Mouse (Mus musculus) hindbrain, embryonic 11.5 days (tissue): ENCODE results near the gene Prr5l. TPM values are rescaled to one million over a fixed set of nuclear protein-coding genes. Genes with fewer than 3 reads are reported as not detected.

Source experiments
- ATAC-seq: fragments of 200-750 bp; cut with Nextera tagmentation; 2 replicates; pipeline ENCODE4 v1.8.0; 2017; ENCODE audit warnings: mild to moderate bottlenecking, moderate TSS enrichment, moderate library complexity; ENCODE audit not compliant: low FRiP score
- DNase-seq: peaks from one replicate; pipeline ENCODE4 v3.0.0-alpha.2; 2015; ENCODE audit warnings: low spot score
- H3K27ac ChIP-seq: fragments of 300-500 bp; sonication (generic); 2 replicates; pipeline ENCODE4 v1.5.1; 2014; ENCODE audit warnings: mild to moderate bottlenecking, low read depth, low read length
- H3K27me3 ChIP-seq: fragments of 300-500 bp; sonication (generic); 2 replicates; pipeline ENCODE4 v1.6.1; 2014; ENCODE audit warnings: mild to moderate bottlenecking, low read length, moderate library complexity, mixed read lengths; ENCODE audit not compliant: control insufficient read depth, insufficient read depth
- H3K36me3 ChIP-seq: fragments of 300-500 bp; sonication (generic); 2 replicates; pipeline ENCODE4 v1.6.1; 2014; ENCODE audit warnings: mild to moderate bottlenecking, low read length, moderate library complexity, mixed read lengths; ENCODE audit not compliant: control insufficient read depth, insufficient read depth
- H3K4me1 ChIP-seq: fragments of 300-500 bp; sonication (generic); replicated peaks from 2 replicates; pipeline ENCODE4 v1.6.1; 2014; ENCODE audit warnings: low read length, mixed read lengths; ENCODE audit not compliant: control insufficient read depth, insufficient read depth
- H3K4me2 ChIP-seq: fragments of 300-500 bp; sonication (generic); replicated peaks from 2 replicates; pipeline ENCODE4 v1.6.1; 2014; ENCODE audit warnings: mild to moderate bottlenecking, low read depth, low read length
- H3K4me3 ChIP-seq: fragments of 300-500 bp; sonication (generic); 2 replicates; pipeline ENCODE4 v1.5.1; 2014; ENCODE audit warnings: low read depth, low read length
- H3K9ac ChIP-seq: fragments of 300-500 bp; sonication (generic); 2 replicates; pipeline ENCODE4 v1.6.1; 2014; ENCODE audit warnings: low read depth, low read length
- H3K9me3 ChIP-seq: fragments of 300-500 bp; sonication (generic); 2 replicates; pipeline ENCODE4 v1.6.1; 2016; ENCODE audit warnings: low read length; ENCODE audit not compliant: control insufficient read depth
- whole genome bisulfite sequencing: fragments of 180-500 bp; shearing (Covaris S2); extraction: QIAGEN DNeasy Blood & Tissue Kit; methylation state at CpG from one replicate; pipeline ENCODE4 v1.1.7; 2014; 5-methylcytosine and 5-hydroxymethylcytosine counted together
- polyA plus RNA-seq: library from polyadenylated mRNA; unstranded; fragments of >200 nt; fragmentation: Nextera tagmentation; extraction: Ambion mirVana; gene quantifications from 2 replicates; pipeline ENCODE4 v1.2.1, GENCODE M21; 2014

Gene Prr5l
- polyA plus RNA-seq, 1 experiment from 2014 or later = 13.2 TPM

DNA sequence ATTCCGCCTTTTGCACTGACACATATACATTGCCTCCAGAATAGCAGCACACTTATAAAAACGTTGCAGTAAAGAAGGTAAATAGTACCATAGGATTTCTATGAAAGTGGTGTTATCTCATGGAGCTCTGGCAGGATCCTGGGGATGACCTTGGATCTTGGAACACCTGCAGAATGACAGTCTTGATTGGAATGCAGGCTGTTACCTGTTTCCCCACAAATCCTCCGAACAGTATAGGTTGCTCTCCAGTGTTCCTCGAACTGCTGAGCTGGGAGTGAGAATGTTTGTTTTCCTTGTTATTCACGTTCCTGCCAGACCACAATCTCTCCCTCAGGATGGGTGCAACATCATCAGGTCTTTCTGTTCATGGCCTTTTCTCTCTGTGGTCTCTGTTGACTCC is 75.1 kb downstream of the Prr5l start:
- H3K27me3 ChIP-seq = no peaks in the 10 kb centered on the region
- DNase-seq (no peak), ATAC-seq (no peak)
- no peaks in the 10 kb centered on the region for H3K9me3 ChIP-seq
- no peaks in the 10 kb centered on the region for H3K4me1 ChIP-seq
- H3K27ac ChIP-seq = no peak overlapping the region
- no peak overlapping the region for H3K4me3 ChIP-seq
- no peak overlapping the region for H3K9ac ChIP-seq
- no peaks in the 10 kb centered on the region for H3K36me3 ChIP-seq
- 79% methylated on average over 5 of the region's 5 CpGs for WGBS
- H3K4me2 ChIP-seq = no peak overlapping the region

DNA sequence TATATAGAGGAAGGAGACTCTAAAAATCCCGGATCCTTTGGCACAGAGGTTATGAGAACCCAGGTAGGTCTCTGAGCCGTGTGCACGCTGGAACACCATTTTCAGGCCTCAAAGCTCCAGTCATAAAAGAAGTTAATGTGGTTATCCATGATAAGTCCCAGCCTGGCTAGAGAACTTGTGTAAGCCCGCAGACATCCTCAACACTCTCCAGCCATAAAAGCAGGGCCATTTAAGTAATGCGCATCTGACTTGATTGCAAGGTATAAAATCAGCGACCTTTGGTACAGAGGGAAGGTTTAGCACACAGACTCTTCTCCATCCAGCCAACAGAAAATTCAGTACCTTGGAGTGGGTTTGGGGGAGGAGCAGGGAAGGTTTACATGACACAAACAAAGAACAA is 80.6 kb downstream of the Prr5l start:
- Histone ChIP-seq H3K27me3 (no peaks in the 10 kb centered on the region; the same call in 1 of the 2 replicates), H3K27ac (no peak overlapping the region), H3K4me1 (no peaks in the 10 kb centered on the region), H3K9me3 (no peaks in the 10 kb centered on the region), H3K36me3 (no peaks in the 10 kb centered on the region), H3K4me3 (no peak overlapping the region), H3K9ac (no peak overlapping the region), H3K4me2 (no peak overlapping the region)
- no peak for DNase-seq
- ATAC-seq = no peak
- 93% methylated on average over 6 of the region's 6 CpGs for WGBS

DNA sequence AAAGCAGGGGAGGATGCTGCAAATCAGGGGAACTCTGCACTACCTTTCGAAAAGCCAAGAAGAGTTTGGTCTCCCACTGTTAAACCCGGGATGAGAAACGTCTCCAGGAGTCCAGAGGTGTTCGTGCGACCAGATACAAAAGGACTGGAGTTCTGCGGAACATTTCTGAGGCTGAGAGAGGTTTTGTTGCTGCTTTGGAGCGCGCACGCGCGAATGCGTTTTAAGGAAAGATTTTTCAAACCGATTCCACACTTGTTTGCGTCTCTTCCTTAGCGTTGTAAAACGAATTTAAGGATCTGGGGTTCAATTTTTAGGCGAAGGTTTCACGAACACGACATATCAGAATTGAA is 85.0 kb downstream of the Prr5l start:
- no peaks in the 10 kb centered on the region for H3K36me3 ChIP-seq
- no peak overlapping the region for H3K27ac ChIP-seq
- H3K4me3 ChIP-seq = peak overlapping the region; percentile 54
- ATAC-seq (no peak), DNase-seq (peak; percentile 69)
- H3K4me2 ChIP-seq = peak overlapping the region; percentile 92
- H3K27me3 ChIP-seq = no peaks in the 10 kb centered on the region; the same call in none of the 2 replicates
- under 1% methylated on average over 19 of the region's 19 CpGs for WGBS
- no peaks in the 10 kb centered on the region for H3K4me1 ChIP-seq
- H3K9ac ChIP-seq = peak overlapping the region; percentile 74
- no peaks in the 10 kb centered on the region for H3K9me3 ChIP-seq

DNA sequence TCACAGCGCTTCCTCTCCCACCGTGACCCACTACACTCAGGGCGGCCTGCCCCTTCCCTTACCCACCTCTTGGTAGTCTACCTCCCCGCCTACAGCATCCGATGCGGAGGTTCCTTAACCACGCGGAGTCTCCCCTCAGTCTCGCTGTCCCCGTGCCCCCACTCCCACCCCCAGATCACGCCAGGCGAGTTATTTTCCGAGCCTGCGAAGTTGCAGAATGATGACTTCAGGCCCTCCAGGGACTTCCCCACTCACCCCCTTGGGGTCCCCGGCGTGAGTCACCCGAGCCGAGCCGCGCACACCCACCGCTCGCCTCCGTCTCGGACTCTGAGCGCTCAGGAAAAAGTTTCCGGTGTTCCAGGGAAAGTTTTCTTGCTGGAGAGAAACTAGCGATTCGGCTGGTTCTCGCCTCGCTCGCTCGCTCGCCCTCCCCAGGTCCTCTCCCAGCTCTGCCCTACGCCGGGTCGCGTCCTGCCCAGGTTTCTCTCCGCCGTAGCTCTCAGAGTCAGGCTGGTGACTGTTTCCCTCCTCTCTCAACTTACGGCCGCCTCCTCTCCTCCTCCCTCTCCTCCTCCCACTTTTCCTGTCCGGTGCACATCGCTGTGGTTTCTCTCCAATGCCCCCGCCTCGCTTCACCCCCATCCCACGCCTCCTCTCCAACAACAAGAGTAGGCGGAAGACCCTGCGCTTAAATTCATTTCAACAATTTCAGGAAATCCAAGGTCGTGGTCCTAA is 85.5 kb downstream of the Prr5l start:
- peak; percentile 71 for ATAC-seq
- peak overlapping the region; percentile 24; the same call in 1 of the 2 replicates for H3K27ac ChIP-seq
- H3K4me1 ChIP-seq = no peaks in the 10 kb centered on the region

DNA sequence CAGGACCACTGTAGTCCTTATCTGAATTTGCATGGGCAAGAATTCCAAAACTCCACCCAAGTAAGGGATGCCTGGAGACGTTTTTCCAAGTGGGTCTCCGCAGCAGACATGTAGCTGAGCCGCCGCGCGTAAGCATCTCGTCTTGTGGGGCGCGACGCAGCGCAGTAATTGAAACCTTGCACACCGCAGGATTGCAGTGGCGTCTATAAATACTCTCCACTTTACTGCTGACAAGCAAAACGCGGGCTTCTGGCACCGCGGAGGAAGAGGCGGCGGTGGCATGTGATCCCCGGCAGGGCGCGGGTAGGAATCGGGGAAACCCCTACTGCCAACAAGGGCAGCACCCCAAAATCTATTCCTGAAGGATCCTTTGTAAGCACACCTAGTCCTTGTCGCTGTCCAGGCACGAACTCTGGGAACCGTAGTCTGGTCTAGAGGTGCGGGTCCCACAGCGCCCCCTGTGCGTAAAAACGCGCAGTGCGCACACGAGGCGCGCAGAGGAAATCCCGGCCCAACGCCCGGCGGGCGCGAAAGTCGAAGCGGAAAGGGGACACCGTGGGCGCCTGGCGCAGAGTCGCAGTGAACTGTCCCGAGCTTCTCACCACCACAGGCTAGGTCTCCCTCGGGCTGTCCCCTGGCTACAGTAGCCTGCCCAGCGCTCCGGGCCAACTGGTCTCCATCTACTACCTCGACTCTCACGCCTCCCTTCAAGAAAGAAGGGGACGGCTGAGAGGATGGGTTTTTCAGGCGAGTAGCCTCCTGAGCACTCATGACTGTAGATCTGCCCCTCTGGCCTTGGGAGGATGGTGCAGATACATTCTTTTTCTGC is 86.3 kb downstream of the Prr5l start:
- DNase-seq = peak; percentile 94
- Histone ChIP-seq H3K4me1 (no peaks in the 10 kb centered on the region), H3K9me3 (no peaks in the 10 kb centered on the region), H3K9ac (peak overlapping the region; percentile 74), H3K27me3 (no peaks in the 10 kb centered on the region; the same call in none of the 2 replicates), H3K27ac (no peak overlapping the region), H3K36me3 (no peaks in the 10 kb centered on the region), H3K4me3 (peak overlapping the region; percentile 54), H3K4me2 (peak overlapping the region; percentile 92)
- 3% methylated on average over 53 of the region's 55 CpGs for whole genome bisulfite sequencing
- peak; percentile 85 for ATAC-seq

More for the DNA sequence above, 85.5 kb downstream of the Prr5l start:
- H3K4me3 ChIP-seq = peak overlapping the region; percentile 54
- H3K9ac ChIP-seq = peak overlapping the region; percentile 74
- no peaks in the 10 kb centered on the region for H3K36me3 ChIP-seq
- WGBS = under 1% methylated on average over 48 of the region's 49 CpGs
- no peaks in the 10 kb centered on the region for H3K9me3 ChIP-seq
- no peaks in the 10 kb centered on the region; the same call in none of the 2 replicates for H3K27me3 ChIP-seq
- H3K4me2 ChIP-seq = peak overlapping the region; percentile 92
- peak; percentile 70 for DNase-seq

DNA sequence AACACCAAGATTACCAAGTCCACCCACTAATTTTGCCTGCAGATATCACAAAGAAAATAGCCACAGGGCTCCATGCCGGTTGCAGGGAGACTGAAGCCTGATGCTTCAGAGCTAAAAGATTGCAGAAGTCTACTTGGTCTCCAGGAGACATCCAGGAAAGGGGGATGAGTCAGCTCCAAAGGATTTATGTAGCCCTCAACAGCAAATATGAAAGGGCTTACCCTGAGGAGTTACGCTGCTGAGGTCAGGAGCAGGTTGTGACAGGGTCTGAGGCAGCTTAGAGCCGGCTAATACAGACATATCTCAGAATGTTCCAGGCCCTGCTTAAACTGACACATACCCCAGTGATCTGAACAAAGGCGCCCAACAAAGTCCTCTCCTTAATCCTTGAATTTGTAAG is 90.7 kb downstream of the Prr5l start:
- Histone ChIP-seq H3K4me3 (no peak overlapping the region), H3K27ac (no peak overlapping the region), H3K4me1 (no peaks in the 10 kb centered on the region), H3K36me3 (no peaks in the 10 kb centered on the region), H3K4me2 (no peak overlapping the region), H3K27me3 (no peaks in the 10 kb centered on the region; the same call in 1 of the 2 replicates), H3K9me3 (no peaks in the 10 kb centered on the region), H3K9ac (no peak overlapping the region)
- ATAC-seq = no peak
- no peak for DNase-seq
- WGBS = 80% methylated on average over 4 of the region's 4 CpGs

DNA sequence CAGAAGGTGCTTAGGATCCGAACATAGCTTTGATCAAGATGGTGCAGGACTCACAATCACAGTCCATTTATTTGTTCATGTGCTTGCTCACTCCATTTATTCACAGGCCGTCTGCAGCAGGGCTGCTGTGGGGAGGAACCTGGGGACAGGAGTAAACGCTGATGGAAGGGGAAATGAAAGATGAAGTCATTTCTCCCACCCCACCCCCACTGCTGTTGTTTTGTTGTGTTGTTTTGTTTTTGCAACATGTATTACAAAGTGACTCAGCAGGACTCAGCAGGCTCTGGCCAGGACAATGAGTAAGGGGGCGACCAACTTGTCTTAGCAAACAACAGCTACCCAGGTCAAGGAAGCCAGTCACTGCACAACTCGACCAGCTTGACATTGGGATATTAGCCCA is 99.6 kb downstream of the Prr5l start:
- Histone ChIP-seq H3K36me3 (no peaks in the 10 kb centered on the region), H3K9ac (no peak overlapping the region), H3K4me2 (no peak overlapping the region), H3K4me3 (no peak overlapping the region), H3K9me3 (no peaks in the 10 kb centered on the region), H3K4me1 (no peaks in the 10 kb centered on the region), H3K27me3 (no peaks in the 10 kb centered on the region), H3K27ac (no peak overlapping the region)
- no peak for DNase-seq
- ATAC-seq = no peak
- 44% methylated on average over 5 of the region's 5 CpGs for WGBS

DNA sequence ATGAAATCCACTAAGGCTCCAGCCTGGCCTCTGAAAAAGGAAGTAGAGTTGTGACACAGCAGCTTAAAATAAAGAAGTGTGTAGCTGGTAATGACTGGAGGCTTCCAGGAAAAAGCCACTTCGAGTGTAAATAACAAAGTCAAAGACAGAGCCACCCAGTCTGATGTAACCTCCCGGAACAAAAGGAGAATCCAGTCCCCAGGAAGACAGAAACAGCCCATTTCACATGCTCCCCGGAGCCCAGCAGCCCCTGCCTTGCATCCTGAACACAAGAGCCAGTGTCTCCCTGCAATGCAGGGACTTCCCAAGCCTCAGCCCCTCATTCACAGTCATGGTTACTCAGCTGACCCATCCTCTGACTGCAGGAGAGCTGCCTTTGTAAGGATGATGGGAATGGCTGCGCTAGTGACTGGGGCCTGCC is 101.5 kb downstream of the Prr5l start:
- no peaks in the 10 kb centered on the region for H3K27me3 ChIP-seq
- no peak overlapping the region for H3K27ac ChIP-seq
- H3K36me3 ChIP-seq = no peaks in the 10 kb centered on the region
- no peak overlapping the region for H3K4me2 ChIP-seq
- ATAC-seq (no peak), DNase-seq (no peak)
- WGBS = 68% methylated on average over 4 of the region's 4 CpGs
- no peaks in the 10 kb centered on the region for H3K4me1 ChIP-seq
- H3K4me3 ChIP-seq = no peak overlapping the region
- no peaks in the 10 kb centered on the region for H3K9me3 ChIP-seq
- no peak overlapping the region for H3K9ac ChIP-seq
